19 mouse cellular contexts compared by ENCODE assay signal in the genomic region with DNA sequence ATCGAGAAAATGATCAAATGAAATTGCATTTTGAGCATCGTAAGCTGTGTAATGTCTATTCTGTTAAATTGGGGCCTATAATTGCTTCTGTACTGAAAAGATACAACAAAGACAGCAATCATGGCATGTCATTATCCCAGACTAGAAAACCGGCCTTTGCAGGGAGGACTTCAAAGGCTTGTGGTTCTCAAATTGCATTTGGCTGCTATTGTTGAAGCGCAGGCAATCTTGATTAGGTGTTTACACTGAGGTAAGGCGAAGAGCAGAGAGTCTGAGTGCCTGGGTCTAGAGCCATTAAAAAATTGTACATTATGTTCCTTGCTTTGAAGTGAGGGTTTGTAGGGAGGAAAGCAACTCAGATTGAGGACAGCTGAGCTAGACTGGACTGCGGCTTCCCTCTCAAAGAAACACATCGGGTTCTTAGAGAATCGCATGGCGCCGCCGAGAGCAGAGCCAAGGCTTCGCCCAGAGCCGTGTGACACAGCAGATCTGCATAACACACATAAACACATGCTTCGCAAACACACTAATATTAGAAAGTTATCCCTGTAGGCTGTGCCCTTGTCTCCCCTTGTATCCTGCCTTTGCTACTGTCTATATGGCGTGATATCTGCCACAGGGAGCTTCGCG. TPM values are rescaled to one million over a fixed set of nuclear protein-coding genes. Genes with fewer than 3 reads are reported as not detected.
"Had no signal": no experiment of that assay in that cellular context is flagged by ENCODE, and none has a peak within 500 bp of the region (broad histone marks: within the 10 kb centered on the region; RNA-seq: fewer than 3 reads in every experiment).

No protein-coding gene starts in this region.

- H3K36me3 ChIP-seq: limb, embryonic 10.5 days; liver, embryonic 15.5 days; neural tube, embryonic 15.5 days had no signal

- H3K4me3 ChIP-seq: left cerebral cortex, adult 2 months; limb, embryonic 10.5 days; liver, embryonic 15.5 days; myocyte; neural tube, embryonic 15.5 days had no signal

- H3K4me2 ChIP-seq: liver, embryonic 11.5 days; liver, embryonic 15.5 days; neural tube, embryonic 15.5 days had no signal

- ATAC-seq: lung, postnatal 0 days had no signal

- H3K27ac ChIP-seq: left cerebral cortex, adult 2 months; limb, embryonic 10.5 days; liver, embryonic 15.5 days; neural tube, embryonic 15.5 days had no signal

- H3K27me3 ChIP-seq: liver, embryonic 15.5 days; neural tube, embryonic 15.5 days had no signal

- H3K9me3 ChIP-seq: limb, embryonic 10.5 days; liver, embryonic 15.5 days; neural tube, embryonic 15.5 days had no signal

- DNase-seq: kidney, adult 8-10 months; kidney, postnatal 25 days; lung, adult 2 months; lung, postnatal 36 days; spleen, adult 18-20 months; thymus, postnatal 36 days had no signal

- H3K9ac ChIP-seq: liver, embryonic 15.5 days; neural tube, embryonic 15.5 days had no signal

- H3K4me1 ChIP-seq: liver, embryonic 15.5 days; neural tube, embryonic 15.5 days had no signal

RNA-seq across cellular contexts. Expression of a gene that starts 36.5 kb away (rescaled TPM):
- total RNA-seq: megakaryocyte progenitor cell, adult 5-6 weeks had no signal
- polyA plus RNA-seq: liver, embryonic 11.5 days; liver, embryonic 15.5 days; myocyte; stomach, embryonic 16.5 days had no signal

RNA-seq across cellular contexts. Expression of a gene that starts 53.5 kb away (rescaled TPM):
- total RNA-seq: left cerebral cortex, adult 2 months; left cerebral cortex, postnatal 14 days; megakaryocyte progenitor cell, adult 5-6 weeks had no signal
- polyA plus RNA-seq: kidney, embryonic 16.5 days; limb, embryonic 10.5 days; liver, embryonic 11.5 days; liver, embryonic 15.5 days; lung, postnatal 0 days; myocyte; neural tube, embryonic 11.5 days; neural tube, embryonic 15.5 days; stomach, embryonic 16.5 days; thymus, postnatal 0 days had no signal
